Mouse (Mus musculus): Measurements from ENCODE around the gene Tceanc2. TPM values are rescaled to one million over a fixed set of nuclear protein-coding genes. Genes with fewer than 3 reads are reported as not detected.

Gene Tceanc2
- total and polyA plus RNA-seq, 2 experiments from 2014 or later = 1.6 to 13.0 TPM

GRCm38 (mm10) chr4:107185703-107186102 lies 6.8 kb upstream of the Tceanc2 start:
- Histone ChIP-seq H3K4me3 (ENCODE audit: low read depth, low read length) (no peak overlapping the region), H3K27ac (ENCODE audit: low read depth) (no peak overlapping the region), H3K4me1 (ENCODE audit: control insufficient read depth, insufficient read depth) (peaks cover 12% of the 10 kb centered on the region), H3K9ac (replicated peaks; ENCODE audit: low read depth, low read length) (no peak overlapping the region), H3K27me3 (ENCODE audit: control insufficient read depth, insufficient read depth, low read length) (no peaks in the 10 kb centered on the region), H3K36me3 (replicated peaks; ENCODE audit: control insufficient read depth, insufficient read depth, low read length) (peaks cover 46% of the 10 kb centered on the region), H3K9me3 (replicated peaks; ENCODE audit: control insufficient read depth, low read length) (no peaks in the 10 kb centered on the region), H3K4me2 (ENCODE audit: low read depth, low read length) (no peak overlapping the region)
- 52% methylated on average over 3 of the region's 3 CpGs for WGBS
- TF ChIP-seq EP300 (IDR thresholded peaks at IDR 0.05; ENCODE audit: low read depth) = no peak
- ATAC-seq (ENCODE audit: insufficient read depth, low read depth) (no peak), DNase-seq (ENCODE audit: low spot score) (no peak)

- ATAC-seq (ENCODE audit: insufficient read depth, low read depth) = no peak
- Histone ChIP-seq H3K4me2 (ENCODE audit: low read depth, low read length) (no peak overlapping the region), H3K27me3 (ENCODE audit: control insufficient read depth, insufficient read depth, low read length) (no peaks in the 10 kb centered on the region), H3K36me3 (replicated peaks; ENCODE audit: control insufficient read depth, insufficient read depth, low read length) (peaks cover 23% of the 10 kb centered on the region), H3K9ac (replicated peaks; ENCODE audit: low read depth, low read length) (no peak overlapping the region), H3K4me1 (ENCODE audit: control insufficient read depth, insufficient read depth) (peaks cover 22% of the 10 kb centered on the region), H3K4me3 (ENCODE audit: low read depth, low read length) (no peak overlapping the region), H3K9me3 (replicated peaks; ENCODE audit: control insufficient read depth, low read length) (no peaks in the 10 kb centered on the region), H3K27ac (ENCODE audit: low read depth) (no peak overlapping the region)
- DNase-seq (ENCODE audit: low spot score) = no peak
- 86% methylated on average over 4 of the region's 4 CpGs for WGBS
- TF ChIP-seq EP300 (IDR thresholded peaks at IDR 0.05; ENCODE audit: low read depth) (no peak), CTCF (IDR thresholded peaks at IDR 0.05; ENCODE audit: low read depth) (no peak)
Measured at GRCm38 (mm10) chr4:107183203-107183602, 4.3 kb upstream of the Tceanc2 start.

- Histone ChIP-seq H3K4me2 (ENCODE audit: low read depth, low read length) (no peak overlapping the region), H3K27ac (ENCODE audit: low read depth) (no peak overlapping the region), H3K36me3 (replicated peaks; ENCODE audit: control insufficient read depth, insufficient read depth, low read length) (peaks cover 19% of the 10 kb centered on the region), H3K4me3 (ENCODE audit: low read depth, low read length) (no peak overlapping the region), H3K9ac (replicated peaks; ENCODE audit: low read depth, low read length) (no peak overlapping the region), H3K27me3 (ENCODE audit: control insufficient read depth, insufficient read depth, low read length) (no peaks in the 10 kb centered on the region), H3K4me1 (ENCODE audit: control insufficient read depth, insufficient read depth) (peaks cover 23% of the 10 kb centered on the region), H3K9me3 (replicated peaks; ENCODE audit: control insufficient read depth, low read length) (no peaks in the 10 kb centered on the region)
- ATAC-seq (ENCODE audit: insufficient read depth, low read depth) = no peak
- 63% methylated on average over 2 of the region's 2 CpGs for WGBS
- no peak for TF ChIP-seq EP300 (IDR thresholded peaks at IDR 0.05; ENCODE audit: low read depth)
- no peak for TF ChIP-seq CTCF (IDR thresholded peaks at IDR 0.05; ENCODE audit: low read depth)
- no peak for DNase-seq (ENCODE audit: low spot score)
Measured at GRCm38 (mm10) chr4:107182796-107183195, 3.9 kb upstream of the Tceanc2 start.

DNA sequence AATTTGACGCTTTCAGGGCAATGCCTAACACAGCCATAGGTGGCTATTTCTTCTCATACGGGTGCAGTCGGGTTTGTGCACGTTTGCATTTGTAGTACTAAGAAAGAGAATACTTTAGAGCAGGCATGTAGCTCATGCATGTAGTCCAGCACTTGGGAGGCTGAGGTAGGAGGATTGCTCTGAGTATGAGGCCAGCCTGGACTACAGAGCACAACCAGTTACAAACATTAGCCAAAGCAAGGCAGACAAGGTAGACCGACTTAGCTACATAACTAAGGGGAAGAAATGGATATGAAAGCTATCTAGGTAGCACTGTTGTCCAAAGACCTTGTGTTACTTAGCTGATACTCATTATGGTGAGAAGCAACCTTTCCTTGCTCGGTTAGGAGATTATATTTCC lies 3.0 kb upstream of the Tceanc2 start:
- H3K36me3 ChIP-seq (replicated peaks; ENCODE audit: control insufficient read depth, insufficient read depth, low read length) = peaks cover 10% of the 10 kb centered on the region
- no peaks in the 10 kb centered on the region for H3K27me3 ChIP-seq (ENCODE audit: control insufficient read depth, insufficient read depth, low read length)
- H3K27ac ChIP-seq (ENCODE audit: low read depth) = no peak overlapping the region
- H3K4me1 ChIP-seq (ENCODE audit: control insufficient read depth, insufficient read depth) = peaks cover 32% of the 10 kb centered on the region
- H3K9ac ChIP-seq (replicated peaks; ENCODE audit: low read depth, low read length) = no peak overlapping the region
- ATAC-seq (ENCODE audit: insufficient read depth, low read depth) = no peak
- H3K4me3 ChIP-seq (ENCODE audit: low read depth, low read length) = no peak overlapping the region
- no peak for DNase-seq (ENCODE audit: low spot score)
- H3K9me3 ChIP-seq (replicated peaks; ENCODE audit: control insufficient read depth, low read length) = no peaks in the 10 kb centered on the region
- TF ChIP-seq EP300 (IDR thresholded peaks at IDR 0.05; ENCODE audit: low read depth) = no peak
- TF ChIP-seq CTCF (IDR thresholded peaks at IDR 0.05; ENCODE audit: low read depth) = no peak
- no peak overlapping the region for H3K4me2 ChIP-seq (ENCODE audit: low read depth, low read length)
- 82% methylated on average over 6 of the region's 6 CpGs for WGBS

- no peak for ATAC-seq (ENCODE audit: insufficient read depth, low read depth)
- no peaks in the 10 kb centered on the region for H3K9me3 ChIP-seq (replicated peaks; ENCODE audit: control insufficient read depth, low read length)
- H3K27me3 ChIP-seq (ENCODE audit: control insufficient read depth, insufficient read depth, low read length) = no peaks in the 10 kb centered on the region
- H3K9ac ChIP-seq (replicated peaks; ENCODE audit: low read depth, low read length) = no peak overlapping the region
- no peak overlapping the region for H3K27ac ChIP-seq (ENCODE audit: low read depth)
- no peak overlapping the region for H3K4me2 ChIP-seq (ENCODE audit: low read depth, low read length)
- H3K4me3 ChIP-seq (ENCODE audit: low read depth, low read length) = no peak overlapping the region
- TF ChIP-seq CTCF (IDR thresholded peaks at IDR 0.05; ENCODE audit: low read depth) = no peak
- no peak for TF ChIP-seq EP300 (IDR thresholded peaks at IDR 0.05; ENCODE audit: low read depth)
- peaks cover 28% of the 10 kb centered on the region for H3K4me1 ChIP-seq (ENCODE audit: control insufficient read depth, insufficient read depth)
- H3K36me3 ChIP-seq (replicated peaks; ENCODE audit: control insufficient read depth, insufficient read depth, low read length) = no peaks in the 10 kb centered on the region; the same call in 1 of the 2 replicates
- no peak for DNase-seq (ENCODE audit: low spot score)
Measured at GRCm38 (mm10) chr4:107180746-107181145, 1.8 kb upstream of the Tceanc2 start.

DNA sequence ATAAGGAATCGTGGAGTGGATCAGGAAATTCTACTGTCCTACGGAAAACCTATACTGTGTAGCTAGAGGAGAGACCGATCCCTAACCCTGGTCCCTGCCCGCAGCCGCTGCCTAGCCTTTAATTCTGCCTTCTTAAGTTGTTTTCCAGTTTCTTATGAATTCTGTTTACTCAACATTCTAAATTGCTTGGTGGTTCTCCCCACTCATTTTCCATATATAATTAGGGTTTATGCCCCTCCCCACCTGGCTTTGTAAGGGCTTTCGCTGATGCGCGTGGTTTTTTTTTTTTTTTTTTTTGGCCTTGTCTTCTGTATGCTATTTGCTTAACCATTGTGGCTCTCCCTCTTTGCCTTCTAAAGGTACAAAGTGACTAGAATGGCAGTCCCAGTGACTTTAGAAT lies 645 bp upstream of the Tceanc2 start:
- Histone ChIP-seq H3K4me3 (ENCODE audit: low read depth, low read length) (peak overlapping the region; percentile 97), H3K9me3 (replicated peaks; ENCODE audit: control insufficient read depth, low read length) (no peaks in the 10 kb centered on the region), H3K4me1 (ENCODE audit: control insufficient read depth, insufficient read depth) (peaks cover 26% of the 10 kb centered on the region), H3K4me2 (ENCODE audit: low read depth, low read length) (peak overlapping the region; percentile 88), H3K9ac (replicated peaks; ENCODE audit: low read depth, low read length) (peak overlapping the region; percentile 91), H3K27me3 (ENCODE audit: control insufficient read depth, insufficient read depth, low read length) (no peaks in the 10 kb centered on the region), H3K27ac (ENCODE audit: low read depth) (peak overlapping the region; percentile 95), H3K36me3 (replicated peaks; ENCODE audit: control insufficient read depth, insufficient read depth, low read length) (peaks cover 8% of the 10 kb centered on the region)
- ATAC-seq (ENCODE audit: insufficient read depth, low read depth) (no peak), DNase-seq (ENCODE audit: low spot score) (no peak)
- TF ChIP-seq EP300 (IDR thresholded peaks at IDR 0.05; ENCODE audit: low read depth) (no peak), CTCF (IDR thresholded peaks at IDR 0.05; ENCODE audit: low read depth) (no peak)
- 4% methylated on average over 8 of the region's 8 CpGs for WGBS

Data from heart, postnatal 0 days (tissue).